Mouse (Mus musculus): ENCODE data around the gene Asb15.

The Asb15 gene

DNA sequence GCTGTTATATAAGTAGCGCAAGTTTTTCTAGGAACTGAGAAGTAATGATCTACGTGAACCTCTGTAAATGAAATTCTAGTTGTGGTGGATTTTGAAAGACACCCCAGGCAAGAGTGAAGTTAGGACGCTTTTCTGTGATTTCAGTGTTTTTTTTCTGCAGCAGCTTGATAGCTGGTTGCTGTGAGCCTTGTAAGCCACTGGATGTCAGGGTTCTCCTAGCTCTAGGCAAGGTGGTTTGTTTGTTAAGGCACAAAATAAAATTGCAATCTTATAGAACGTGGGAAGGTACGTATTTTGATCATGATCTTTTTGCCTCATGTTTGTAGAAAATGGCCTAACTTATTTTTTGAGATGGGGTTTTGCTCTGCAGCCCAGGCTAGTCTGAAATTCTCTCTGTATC is 41.0 kb downstream of the Asb15 start:
- DNase-seq: no peak

DNA sequence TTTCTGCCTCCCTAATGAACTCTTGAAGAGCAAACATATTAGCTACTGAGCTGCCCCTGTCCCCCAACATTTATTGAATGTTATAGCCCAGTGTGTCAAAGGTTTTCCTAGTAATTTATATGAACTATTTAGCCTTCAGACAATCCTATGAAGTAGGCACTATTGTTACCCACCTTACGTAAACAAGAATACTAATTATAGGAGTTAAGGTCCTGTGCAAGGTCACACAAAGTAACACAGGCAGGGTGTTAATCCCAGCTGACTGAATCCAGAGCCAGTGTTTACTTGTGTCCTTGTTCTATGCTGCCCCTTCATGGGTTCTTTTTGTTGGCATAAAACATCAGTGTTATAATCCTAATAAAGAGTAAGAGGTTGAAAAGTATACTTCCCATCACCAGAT is 41.8 kb downstream of the Asb15 start:
- no peak for DNase-seq

DNA sequence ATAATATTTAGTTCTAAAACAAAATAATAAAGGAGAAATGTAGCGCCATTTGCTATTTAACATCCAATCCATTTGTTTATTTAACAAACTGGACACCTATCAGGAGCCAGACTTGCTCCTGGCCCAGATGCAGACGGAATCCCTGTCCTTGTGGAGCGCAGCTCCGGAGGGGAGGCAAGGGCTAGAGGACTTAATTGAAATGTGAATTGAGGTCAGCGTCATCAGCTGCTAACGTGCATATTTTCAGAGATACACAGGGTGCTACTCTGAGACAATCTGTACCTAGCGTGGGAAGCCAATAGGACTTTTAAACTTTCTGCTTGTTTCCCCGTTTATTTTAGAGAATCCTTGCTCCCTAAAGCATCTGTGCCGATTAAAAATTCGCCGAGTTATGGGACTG is 42.3 kb downstream of the Asb15 start:
- no peak for DNase-seq

DNA sequence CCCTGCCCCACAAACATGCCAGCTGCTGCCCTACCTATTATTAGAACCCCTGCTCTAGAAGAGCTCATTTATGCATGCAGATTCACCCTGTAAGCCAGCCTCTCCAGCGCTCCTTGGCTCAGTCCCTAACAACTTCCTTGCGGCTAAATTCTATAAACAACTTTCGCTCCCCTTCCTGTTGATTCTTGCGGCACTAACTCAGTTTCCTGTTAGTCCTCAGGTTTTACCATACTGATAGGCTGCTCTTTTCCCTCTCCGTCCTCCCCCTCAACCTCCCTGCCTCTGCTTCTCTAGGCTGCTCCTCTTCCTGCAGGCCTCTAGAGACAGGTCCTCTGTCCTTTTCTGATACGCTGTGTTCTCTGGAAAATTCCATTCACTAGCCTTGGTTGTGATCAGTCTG is 43.2 kb downstream of the Asb15 start:
- DNase-seq: peak; percentile 23

DNA sequence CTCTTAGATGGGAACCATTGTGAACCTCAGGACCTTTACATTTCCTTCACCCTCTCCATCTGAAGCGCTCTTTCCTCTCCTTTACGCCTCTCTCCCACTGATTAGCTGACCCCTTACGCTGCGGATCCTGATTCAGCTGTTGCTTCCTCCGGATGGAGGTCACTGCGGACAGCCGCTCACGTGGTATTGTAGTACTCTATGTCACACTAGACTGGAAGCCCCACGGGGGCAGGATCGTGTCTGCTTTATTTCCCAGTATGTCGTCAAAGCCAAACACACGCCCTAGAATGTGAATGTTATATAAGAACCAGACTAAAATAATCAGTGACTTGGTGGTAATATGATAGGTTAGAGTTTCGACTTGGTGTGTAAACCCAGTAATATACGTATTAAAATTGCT is 44.5 kb downstream of the Asb15 start:
- DNase-seq: no peak

DNA sequence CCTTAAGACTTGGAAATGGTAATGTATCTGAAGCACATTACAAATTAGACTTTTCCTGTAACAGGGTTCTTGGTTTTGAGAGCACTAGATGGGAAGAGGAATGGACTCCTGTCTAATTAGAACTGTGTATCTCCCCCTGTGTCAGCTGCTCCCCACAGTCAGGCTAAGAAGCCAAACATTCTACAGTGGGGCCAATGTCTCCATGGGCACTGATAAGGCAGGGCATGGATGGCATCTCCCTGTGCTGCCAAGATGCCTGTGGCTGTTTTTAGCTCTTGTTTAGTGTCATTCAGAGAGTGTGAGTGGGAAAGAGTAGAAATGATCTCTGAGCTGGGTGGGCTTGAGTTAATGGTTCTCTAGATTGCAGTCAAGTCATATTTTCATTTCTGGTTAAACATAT is 45.4 kb downstream of the Asb15 start:
- no peak for DNase-seq

DNA sequence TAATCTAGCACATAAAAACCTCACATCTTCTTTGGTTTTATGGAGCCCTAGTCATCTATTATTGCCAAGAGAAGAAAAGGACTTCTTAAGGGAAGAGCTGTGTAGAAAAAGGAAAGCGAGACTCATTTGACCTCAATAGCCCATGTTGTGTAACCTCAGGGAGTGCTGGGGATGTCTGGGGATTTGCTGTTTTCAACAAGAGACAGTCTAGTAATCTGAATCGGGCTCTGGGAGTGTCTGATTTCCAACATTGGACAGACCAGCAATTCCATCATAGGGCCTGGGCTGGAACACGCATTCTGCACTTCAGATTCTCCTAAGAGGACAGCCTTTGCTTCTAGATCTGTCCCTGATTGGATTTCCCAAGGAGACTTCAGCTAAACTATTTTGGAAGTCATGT is 55.5 kb downstream of the Asb15 start:
- no peak for DNase-seq

DNA sequence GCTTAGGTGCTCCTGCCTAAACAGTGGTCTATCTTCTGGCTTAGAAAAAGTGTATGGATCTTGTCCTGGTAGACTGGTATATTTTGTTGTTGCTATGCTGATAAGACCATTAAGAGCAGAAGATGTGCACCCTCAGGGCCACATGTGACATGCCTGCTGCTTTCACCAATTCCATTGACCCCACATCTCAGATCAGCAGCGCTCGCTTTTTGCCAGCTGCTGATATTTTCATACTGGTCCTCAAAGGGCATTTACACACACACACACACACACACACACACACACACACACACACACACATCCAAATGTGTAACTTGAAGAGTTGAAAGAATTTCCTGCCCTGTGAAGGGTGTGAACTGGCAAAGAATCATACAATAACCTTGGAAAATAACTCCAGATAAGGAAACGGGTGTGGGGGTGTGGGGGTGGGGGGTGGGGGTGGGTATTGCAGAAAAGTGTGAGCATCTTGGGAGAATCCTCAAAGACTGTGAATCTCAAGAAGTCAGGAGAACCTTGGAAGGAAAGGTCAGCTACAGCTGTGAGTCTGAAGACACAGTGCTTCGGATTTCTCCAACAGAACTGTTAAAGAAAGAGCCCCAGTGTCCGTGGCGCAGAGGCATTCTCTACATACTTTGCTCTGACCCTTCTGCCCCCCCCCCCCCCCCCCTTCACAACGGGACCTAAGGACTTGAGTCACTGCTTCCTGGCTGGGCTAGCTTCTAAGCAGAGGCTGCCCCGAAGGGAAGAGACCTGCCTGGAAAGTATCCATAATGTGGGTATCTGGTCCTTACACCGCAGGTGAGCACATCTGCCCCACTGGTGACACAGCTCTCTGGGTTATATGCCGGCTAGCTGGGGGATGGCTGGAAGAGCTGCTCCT is 57.7 kb downstream of the Asb15 start:
- no peak for DNase-seq

DNA sequence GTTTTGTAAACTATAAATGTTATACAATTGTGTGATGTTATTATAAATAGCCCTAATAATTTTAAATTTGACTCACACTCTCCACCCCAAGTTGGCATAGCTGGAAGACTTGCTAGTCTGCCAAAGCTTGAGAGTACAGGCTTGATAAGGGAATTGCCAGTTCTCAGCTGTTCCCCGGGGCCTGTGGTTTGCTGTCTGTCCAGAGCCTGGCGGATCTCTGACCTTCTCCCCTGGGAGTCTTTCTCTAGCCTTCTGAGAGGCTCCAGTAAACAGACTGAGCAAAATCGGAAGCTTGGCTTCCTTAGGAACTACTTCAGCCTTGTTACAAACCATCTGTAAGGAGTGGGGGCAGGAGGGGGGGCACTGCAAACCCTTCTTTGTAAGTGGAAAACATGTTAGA is 58.9 kb downstream of the Asb15 start:
- peak; percentile 41 for DNase-seq

DNA sequence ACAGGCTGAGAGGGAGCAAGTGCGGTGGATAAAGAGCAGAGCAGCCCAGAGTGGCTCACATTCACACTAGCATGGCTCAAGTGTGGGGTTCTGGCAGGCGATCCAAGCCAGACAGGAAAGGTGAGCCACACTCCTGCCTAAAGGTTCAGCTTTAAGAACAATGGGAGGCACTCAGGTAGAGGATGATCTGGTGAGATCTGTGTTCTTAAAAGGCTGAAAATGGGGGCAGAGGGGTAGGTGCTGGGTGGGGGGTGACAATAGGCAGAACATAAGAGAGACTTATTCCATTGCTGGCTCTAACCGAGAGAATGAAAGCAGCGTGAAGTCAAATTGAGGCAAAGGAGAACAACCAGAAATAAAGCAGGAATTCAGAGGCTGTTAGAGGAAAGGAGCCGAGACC is 62.3 kb downstream of the Asb15 start:
- DNase-seq: no peak

DNA sequence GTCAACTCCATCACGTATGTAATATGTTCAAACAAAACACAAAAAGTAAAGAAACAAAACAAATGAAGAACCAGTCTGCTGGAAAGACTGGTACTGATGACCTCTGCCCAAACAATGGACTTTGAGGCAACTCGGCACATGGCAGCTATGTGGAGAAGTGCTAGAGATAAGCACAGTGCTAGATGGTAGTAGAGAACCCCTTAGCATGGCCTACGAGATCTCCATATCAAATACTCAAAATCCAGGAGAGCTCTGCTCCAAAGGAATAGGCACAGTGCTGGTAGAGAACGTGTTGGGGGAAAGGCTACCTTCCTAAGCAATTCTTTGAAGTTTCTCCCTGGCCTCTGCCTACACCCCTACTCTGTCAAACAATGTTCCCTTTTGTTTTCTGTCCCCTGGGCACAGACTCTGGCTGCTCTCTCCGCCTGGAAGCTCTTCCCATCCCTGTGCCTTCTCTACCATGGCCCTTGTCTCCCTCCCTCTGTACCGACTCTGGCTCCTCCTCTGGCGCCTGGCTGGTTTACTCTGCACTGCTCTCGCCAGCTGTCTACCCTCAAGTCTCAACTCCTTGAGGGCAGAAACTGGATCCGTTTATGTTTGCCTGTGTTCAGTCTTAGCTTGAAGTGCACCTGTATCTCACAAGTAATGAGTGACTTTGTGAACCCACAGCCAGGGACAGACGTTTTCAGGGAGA is 63.7 kb downstream of the Asb15 start:
- DNase-seq: no peak

DNA sequence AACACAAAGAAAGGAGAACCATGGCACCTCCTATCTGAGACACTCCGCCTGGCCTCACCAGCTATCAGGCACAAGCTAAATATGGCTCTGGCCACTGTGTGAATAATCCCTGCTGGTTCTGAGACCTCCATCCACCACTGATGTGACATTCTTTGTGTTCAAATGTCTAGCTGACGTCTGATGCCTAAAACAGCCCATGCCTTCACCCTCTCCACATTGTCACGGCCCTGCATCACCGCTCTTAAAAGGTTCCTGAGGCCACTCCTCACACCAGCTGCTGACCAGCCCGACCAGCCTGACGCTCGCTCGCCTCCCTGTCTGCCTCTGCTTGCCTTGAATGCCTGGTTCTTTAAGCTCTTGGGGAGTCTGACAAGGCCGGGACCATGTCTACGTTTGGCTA is 69.6 kb downstream of the Asb15 start, which contains the start of gene Lmod2:
Gene Lmod2, plus strand, starts transcription at position 263 of the 400 bp plus-strand sequence.
- no peak for DNase-seq

DNA sequence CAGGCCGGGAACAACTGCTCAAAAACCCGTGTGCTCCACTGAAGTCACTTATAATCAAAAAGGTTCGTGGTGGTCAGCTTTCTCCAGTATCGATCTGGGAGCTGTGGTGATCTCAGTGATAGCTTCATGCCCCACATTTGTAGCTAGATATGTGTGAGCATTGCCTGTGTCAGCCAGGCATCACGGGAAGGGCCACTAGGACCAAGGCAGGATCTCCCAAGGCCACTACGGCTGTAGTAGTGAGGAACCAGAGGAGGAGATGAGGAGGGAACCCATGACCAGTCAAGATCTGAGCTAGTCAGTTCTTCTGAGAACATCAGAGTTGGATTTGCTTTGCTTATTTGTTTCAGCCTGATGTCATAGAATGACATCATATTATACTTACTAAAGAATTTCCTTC is 71.2 kb downstream of the Asb15 start:
- DNase-seq: no peak

DNA sequence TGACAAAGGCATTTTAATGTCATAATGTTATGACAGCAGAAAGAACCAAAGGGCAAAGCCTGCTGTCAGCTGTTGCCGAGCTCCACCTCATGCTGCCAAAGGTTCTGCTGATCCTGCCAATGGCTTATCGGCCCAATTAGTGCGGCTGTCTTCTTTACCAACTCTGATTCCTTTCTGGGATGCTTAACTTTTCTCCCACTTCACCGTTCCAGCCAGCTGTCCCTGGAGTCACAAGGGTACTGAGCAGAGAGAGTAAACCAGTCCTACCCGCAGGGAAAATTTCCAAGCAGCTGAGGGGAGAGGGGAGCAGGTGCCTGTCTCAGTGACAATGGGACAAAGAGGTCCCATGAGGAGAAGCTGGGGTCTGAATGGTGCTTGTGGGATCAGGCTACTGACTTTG is 71.7 kb downstream of the Asb15 start:
- no peak for DNase-seq

DNA sequence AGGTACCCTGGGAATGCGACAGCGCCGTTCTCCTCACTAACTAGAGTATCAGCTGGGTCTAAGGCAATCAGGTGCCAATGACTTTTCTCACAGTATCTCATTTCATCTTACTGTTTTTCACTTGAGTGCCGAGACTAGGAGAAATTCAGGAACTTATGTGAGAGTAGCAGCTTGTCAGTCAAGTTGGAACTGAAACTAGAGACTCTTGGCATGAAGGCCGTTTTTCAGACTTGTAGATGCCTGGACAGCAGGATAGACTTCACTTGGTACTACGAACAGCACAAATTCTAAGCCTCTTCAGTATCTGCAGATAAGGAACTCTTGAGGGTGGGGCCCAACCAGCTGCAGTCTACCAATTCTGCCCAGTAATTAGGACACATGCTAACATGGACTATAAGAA is 72.2 kb downstream of the Asb15 start:
- DNase-seq: no peak

DNA sequence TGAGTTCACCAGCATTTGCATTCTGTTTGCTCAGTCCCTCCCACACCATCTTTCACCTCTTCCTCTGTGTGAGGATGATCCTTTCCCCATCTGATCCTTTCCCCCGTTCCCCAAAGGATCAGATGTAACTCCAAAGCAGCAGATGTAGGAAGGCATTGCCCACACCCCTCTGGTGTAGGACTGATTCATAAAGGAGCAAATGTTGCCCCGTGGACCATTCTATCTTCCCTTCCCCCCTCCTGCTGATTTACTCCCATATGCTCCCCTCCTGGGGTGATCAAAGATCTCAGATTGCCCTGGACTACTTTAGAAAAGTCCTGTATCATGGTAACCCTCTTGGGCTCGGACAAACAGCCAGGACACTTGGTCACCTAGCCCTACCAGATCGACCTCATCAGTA is 72.8 kb downstream of the Asb15 start:
- no peak for DNase-seq

DNA sequence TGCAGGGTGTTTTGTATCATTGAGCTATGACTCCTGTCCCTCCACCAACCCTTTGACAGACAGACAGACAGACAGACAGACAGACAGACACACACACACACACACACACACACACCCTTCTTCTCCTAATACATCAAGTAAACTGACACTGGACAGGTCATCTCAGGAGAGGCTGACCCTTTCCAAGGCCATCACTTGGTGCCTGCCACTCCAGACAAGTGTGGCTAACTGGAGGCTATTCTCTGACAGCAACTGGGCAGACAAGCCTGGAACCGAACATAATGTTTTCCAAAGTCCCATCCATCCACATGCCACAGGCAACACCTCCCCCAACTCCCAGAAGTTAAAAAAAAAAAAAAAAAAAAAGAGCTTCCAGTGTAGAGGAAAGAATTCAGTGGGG is 73.7 kb downstream of the Asb15 start:
- no peak for DNase-seq

DNA sequence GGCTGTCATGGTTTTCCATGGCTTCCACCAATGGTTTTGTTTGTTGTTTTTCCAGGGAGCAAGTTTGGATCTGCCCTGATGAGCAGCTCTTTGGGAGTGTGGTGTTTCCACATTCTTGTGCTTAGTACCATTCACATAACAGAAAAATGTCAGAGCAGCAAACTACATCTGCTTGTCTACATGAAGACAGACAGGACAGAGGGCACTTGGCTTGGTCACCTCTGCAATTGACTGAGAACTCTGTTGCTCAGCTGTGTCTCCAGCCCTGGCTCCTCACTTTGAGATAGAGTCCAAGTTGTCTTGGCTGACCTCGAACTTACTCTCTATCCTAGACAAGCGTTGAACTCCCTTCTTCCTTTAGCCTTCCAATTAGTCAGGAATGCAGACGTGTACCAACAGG is 74.4 kb downstream of the Asb15 start:
- no peak for DNase-seq

DNA sequence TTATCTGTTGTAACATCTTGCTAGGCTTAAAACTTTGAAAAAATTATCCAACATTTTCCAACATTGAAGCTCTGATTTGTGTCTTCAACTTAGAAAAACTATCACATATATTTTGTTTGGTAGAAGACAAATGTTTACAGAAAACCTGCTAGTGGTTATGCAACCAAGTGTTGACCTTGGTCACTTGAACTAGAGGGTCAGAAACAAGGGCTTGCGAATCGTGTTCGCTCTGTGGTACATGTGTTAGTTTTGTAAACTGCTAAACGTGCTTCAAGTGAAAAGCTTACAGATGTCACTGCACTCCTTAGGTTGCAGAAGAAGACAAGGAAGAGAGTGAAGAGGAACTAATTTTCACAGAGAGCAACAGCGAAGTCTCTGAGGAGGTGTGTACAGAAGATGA is 75.0 kb downstream of the Asb15 start:
- no peak for DNase-seq

DNA sequence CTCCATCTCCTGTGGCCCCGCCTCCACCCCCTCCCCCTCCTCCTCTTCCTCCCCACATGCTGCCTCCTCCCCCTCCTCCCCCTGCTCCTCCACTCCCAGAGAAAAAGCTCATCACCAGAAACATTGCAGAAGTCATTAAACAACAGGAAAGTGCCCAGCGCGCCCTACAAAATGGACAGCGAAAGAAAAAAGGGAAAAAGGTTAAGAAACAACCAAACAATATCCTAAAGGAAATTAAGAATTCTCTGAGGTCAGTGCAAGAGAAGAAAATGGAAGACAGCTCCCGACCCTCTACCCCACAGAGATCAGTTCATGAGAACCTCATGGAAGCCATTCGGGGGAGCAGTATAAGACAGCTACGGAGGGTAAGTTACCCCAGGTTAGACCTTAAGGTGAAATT is 76.3 kb downstream of the Asb15 start:
- no peak for DNase-seq

DNA sequence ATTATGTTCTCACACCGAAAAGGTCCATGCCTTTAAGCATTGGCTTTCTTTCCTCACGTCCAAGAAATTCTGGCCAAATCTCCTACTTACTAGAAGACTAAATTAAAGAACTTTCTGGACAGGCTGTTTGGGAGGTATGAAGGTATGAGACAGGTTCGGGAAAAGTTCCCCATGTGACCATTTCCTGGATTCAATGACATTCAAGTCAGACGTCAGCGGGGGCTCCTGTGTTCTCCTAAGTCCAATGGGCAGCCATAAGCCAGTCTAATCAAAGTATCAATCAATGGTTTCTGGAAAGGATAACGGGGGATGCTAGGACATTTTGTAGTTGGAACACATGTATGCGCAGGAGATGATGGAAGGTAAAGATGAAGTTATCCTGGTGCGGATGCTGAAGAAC is 77.7 kb downstream of the Asb15 start:
- DNase-seq: no peak

DNA sequence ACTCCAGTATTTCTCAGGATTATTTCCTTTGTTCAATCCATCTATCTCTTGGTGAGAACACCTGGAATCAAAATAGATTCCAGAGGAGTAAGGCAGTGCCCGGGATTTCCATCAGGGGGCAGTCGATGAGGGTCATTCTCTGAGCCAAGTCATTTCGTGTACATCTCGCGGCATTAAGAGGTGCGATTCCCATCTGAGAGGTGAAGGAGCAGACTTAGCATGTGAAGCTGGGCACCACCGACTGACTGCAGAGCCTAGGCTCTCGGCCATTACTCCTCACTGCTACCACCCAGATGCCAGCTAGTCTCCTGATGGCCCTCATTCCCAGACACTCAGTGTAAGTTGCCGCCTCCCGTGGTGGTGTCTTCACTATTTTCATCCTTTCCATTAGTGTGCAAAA is 78.6 kb downstream of the Asb15 start:
- DNase-seq: no peak

DNA sequence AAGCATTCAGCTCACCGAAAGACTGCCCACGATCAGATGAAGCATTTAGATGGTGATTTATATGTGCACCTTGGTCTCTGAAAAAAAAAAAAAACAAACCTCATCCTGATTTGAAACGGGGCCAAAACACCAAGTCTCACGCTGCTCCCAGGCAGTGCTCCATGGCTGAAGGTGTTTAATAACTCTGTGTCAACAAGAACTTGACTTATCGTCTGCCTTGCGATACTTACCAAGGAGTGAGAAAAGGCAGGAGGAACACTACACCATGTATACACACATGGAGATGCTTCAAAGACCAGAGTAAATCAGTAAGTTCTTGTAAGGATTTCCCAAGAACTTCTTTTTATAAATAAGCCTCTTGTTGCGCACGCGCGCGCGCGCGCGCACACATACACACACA is 79.6 kb downstream of the Asb15 start:
- DNase-seq: no peak

DNA sequence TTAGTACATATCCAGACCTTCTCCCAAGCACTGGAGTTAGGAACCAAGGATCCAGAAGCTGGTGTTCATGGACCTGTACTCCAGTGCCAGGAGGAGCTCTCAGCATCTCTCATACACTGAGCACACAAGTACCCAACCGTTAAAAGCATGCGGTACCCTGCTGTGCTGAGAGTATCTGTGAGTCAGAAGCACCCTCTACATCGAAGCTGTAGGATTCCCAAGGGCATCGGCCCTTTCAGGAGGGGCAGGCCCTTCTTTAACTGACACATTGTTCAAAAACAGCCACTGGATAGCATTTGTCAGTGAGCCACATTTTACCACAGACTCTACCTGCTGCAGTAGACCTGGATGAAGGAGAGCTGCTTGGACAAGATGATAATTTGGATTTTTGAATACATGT is 80.2 kb downstream of the Asb15 start:
- no peak for DNase-seq

DNA sequence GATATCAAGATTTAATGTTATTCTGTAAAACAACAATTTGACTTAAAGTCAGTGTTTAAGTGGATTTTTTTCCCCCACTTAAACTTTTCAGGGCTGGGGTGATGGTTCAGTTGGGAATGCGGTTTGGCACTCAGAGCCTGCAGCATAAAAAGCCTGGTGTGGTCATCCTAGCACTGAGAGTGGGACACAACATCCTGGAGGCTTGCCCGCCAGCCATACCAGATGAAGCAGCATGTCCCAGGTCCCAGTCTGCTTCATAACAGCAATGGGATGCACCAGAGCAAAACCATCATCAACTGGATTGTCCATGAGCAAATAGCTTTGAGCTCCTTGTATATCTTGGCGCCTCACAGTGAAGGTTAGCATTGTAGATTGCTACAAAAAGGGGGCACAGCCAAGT is 80.7 kb downstream of the Asb15 start:
- DNase-seq: no peak

All from lung, postnatal 14 days (tissue).